Mouse (Mus musculus): ENCODE results near the gene Wdr73. TPM values are rescaled to one million over a fixed set of nuclear protein-coding genes. Genes with fewer than 3 reads are reported as not detected.
"Not testable (repeated sequence)": the region's sequence is repeated elsewhere in the genome, so short reads cannot be mapped to it uniquely, and the experiment has no call there.

The Wdr73 gene
- total RNA-seq (2021) (1 to 10 TPM; 4.3 to 7.2 TPM), polyA plus RNA-seq (2012; rRNA removed) (7.7 and 10.7 TPM in 2 replicates)
- long read RNA-seq, partial matches to known transcripts, result 0 of 6 reads
- long read RNA-seq, other reads (novel, unspliced or antisense), result 2 of 6 reads

GRCm38 (mm10) chr7:80900944-80901501, at the start of gene Wdr73:
Gene Wdr73, minus strand, starts transcription at chr7:80901269.
- Histone ChIP-seq H3K4me1 (ENCODE audit: control insufficient read depth, insufficient read depth, low read length) (peaks cover 2% of the 10 kb centered on the region), H3K79me2 (replicated peaks; ENCODE audit: control insufficient read depth, insufficient read depth, low read length) (no peaks in the 10 kb centered on the region), H3K27ac (peak within 1 kb of the TSS; percentile 90), H3K4me3 (peak within 1 kb of the TSS; percentile 56), H3K27me3 (ENCODE audit: control insufficient read depth, insufficient read depth, low read length) (no peaks in the 10 kb centered on the region), H3K36me3 (ENCODE audit: control insufficient read depth, insufficient read depth, low read length) (no peaks in the 10 kb centered on the region), H3K9ac (ENCODE audit: low read depth, low read length) (peak within 1 kb of the TSS; percentile 67)
- peak; percentile 92 to 94 for DNase-seq
- intact Hi-C loops (cut with DNase I), result loop anchor here (2.0 to 5.0 kb wide), 2 partner anchors 46 to 91 kb away; partner anchors contain the start of genes Sec11a and Zfp592
- 1% methylated on average over 36 of the region's 36 CpGs for WGBS
- TF ChIP-seq POLR2A (IDR thresholded peaks at IDR 0.05; ENCODE audit: insufficient read depth, low read depth, low read length) (peak; percentile 99), CTCF (IDR thresholded peaks at IDR 0.05) (no peak), EP300 (IDR thresholded peaks at IDR 0.05; ENCODE audit: insufficient read depth, low read depth, low read length) (peak; percentile 74; the same call in 1 of the 2 replicates)

GRCm38 (mm10) chr7:80947445-80948350, 46.6 kb upstream of the Wdr73 start, which contains the start of gene Sec11a:
Gene Sec11a, minus strand, starts transcription at chr7:80947780.
- 2% methylated on average over 44 of the region's 44 CpGs for WGBS
- intact Hi-C loops (cut with DNase I), result loop anchor here (2.0 to 5.0 kb wide), 3 partner anchors 45 to 210 kb away; partner anchors contain the start of genes Wdr73 and Zfp592
- peak within 1 kb of the TSS; percentile 84 for H3K4me3 ChIP-seq

GRCm38 (mm10) chr7:80939808-80940207, 38.7 kb upstream of the Wdr73 start:
- H3K9ac ChIP-seq (ENCODE audit: low read depth, low read length), result no peak overlapping the region
- DNase-seq, result no peak
- no peaks in the 10 kb centered on the region for H3K27me3 ChIP-seq (ENCODE audit: control insufficient read depth, insufficient read depth, low read length)
- peaks cover 2% of the 10 kb centered on the region for H3K4me1 ChIP-seq (ENCODE audit: control insufficient read depth, insufficient read depth, low read length)
- intact Hi-C loops (cut with DNase I), result no loop called here
- peaks cover under 1% of the 10 kb centered on the region; the same call in 1 of the 2 replicates for H3K36me3 ChIP-seq (ENCODE audit: control insufficient read depth, insufficient read depth, low read length)
- TF ChIP-seq CTCF (IDR thresholded peaks at IDR 0.05), result no peak
- no peak for TF ChIP-seq POLR2A (IDR thresholded peaks at IDR 0.05; ENCODE audit: insufficient read depth, low read depth, low read length)
- TF ChIP-seq EP300 (IDR thresholded peaks at IDR 0.05; ENCODE audit: insufficient read depth, low read depth, low read length), result no peak
- peaks cover 6% of the 10 kb centered on the region for H3K79me2 ChIP-seq (replicated peaks; ENCODE audit: control insufficient read depth, insufficient read depth, low read length)
- no peak overlapping the region for H3K4me3 ChIP-seq
- 92% methylated on average over 4 of the region's 4 CpGs for WGBS
- H3K27ac ChIP-seq, result no peak overlapping the region

More at GRCm38 (mm10) chr7:80947445-80948350, 46.6 kb upstream of the Wdr73 start, which contains the start of gene Sec11a:
- Histone ChIP-seq H3K4me1 (ENCODE audit: control insufficient read depth, insufficient read depth, low read length) (peaks cover 1% of the 10 kb centered on the region), H3K36me3 (ENCODE audit: control insufficient read depth, insufficient read depth, low read length) (no peaks in the 10 kb centered on the region; the same call in 1 of the 2 replicates), H3K9ac (ENCODE audit: low read depth, low read length) (peak within 1 kb of the TSS; percentile 73), H3K79me2 (replicated peaks; ENCODE audit: control insufficient read depth, insufficient read depth, low read length) (0 out of 2 replicates have a peak, but pooled peaks cover 2% of the 10 kb centered on the region), H3K27me3 (ENCODE audit: control insufficient read depth, insufficient read depth, low read length) (no peaks in the 10 kb centered on the region), H3K27ac (peak within 1 kb of the TSS; percentile 99)
- TF ChIP-seq EP300 (IDR thresholded peaks at IDR 0.05; ENCODE audit: insufficient read depth, low read depth, low read length), result no peak; the same call in 1 of the 2 replicates
- peak; percentile 82 for TF ChIP-seq POLR2A (IDR thresholded peaks at IDR 0.05; ENCODE audit: insufficient read depth, low read depth, low read length)
- no peak for TF ChIP-seq CTCF (IDR thresholded peaks at IDR 0.05)
- peak; percentile 96 for DNase-seq

GRCm38 (mm10) chr7:80937304-80937666, 36.2 kb upstream of the Wdr73 start:
- H3K4me3 ChIP-seq; intact Hi-C loops (cut with DNase I); DNase-seq; H3K9ac ChIP-seq (ENCODE audit: low read depth, low read length); H3K79me2 ChIP-seq (replicated peaks; ENCODE audit: control insufficient read depth, insufficient read depth, low read length); H3K27ac ChIP-seq; H3K4me1 ChIP-seq (ENCODE audit: control insufficient read depth, insufficient read depth, low read length); H3K27me3 ChIP-seq (ENCODE audit: control insufficient read depth, insufficient read depth, low read length): not testable (repeated sequence)
- H3K36me3 ChIP-seq (ENCODE audit: control insufficient read depth, insufficient read depth, low read length), result peaks cover 16% of the 10 kb centered on the region

GRCm38 (mm10) chr7:80936617-80937303, 35.7 kb upstream of the Wdr73 start:
- DNase-seq; H3K79me2 ChIP-seq (replicated peaks; ENCODE audit: control insufficient read depth, insufficient read depth, low read length); intact Hi-C loops (cut with DNase I); H3K4me1 ChIP-seq (ENCODE audit: control insufficient read depth, insufficient read depth, low read length); H3K9ac ChIP-seq (ENCODE audit: low read depth, low read length); H3K27me3 ChIP-seq (ENCODE audit: control insufficient read depth, insufficient read depth, low read length); H3K4me3 ChIP-seq; H3K27ac ChIP-seq: not testable (repeated sequence)
- H3K36me3 ChIP-seq (ENCODE audit: control insufficient read depth, insufficient read depth, low read length), result peaks cover 16% of the 10 kb centered on the region
- WGBS, result 23% methylated on average over 7 of the region's 7 CpGs
